Mouse (Mus musculus) lung, postnatal 0 days (tissue): ENCODE results near the gene Gmpr2.

ENCODE experiments used
- CTCF ChIP-seq: IDR thresholded peaks from 2 replicates; pipeline ENCODE4 v1.5.1; 2016; ENCODE audit warnings: antibody characterized with exemption, mild to moderate bottlenecking
- EP300 ChIP-seq: IDR thresholded peaks from 2 replicates; pipeline ENCODE4 v1.6.1; 2016; ENCODE audit warnings: antibody characterized with exemption, mild to moderate bottlenecking, control low read depth

DNA sequence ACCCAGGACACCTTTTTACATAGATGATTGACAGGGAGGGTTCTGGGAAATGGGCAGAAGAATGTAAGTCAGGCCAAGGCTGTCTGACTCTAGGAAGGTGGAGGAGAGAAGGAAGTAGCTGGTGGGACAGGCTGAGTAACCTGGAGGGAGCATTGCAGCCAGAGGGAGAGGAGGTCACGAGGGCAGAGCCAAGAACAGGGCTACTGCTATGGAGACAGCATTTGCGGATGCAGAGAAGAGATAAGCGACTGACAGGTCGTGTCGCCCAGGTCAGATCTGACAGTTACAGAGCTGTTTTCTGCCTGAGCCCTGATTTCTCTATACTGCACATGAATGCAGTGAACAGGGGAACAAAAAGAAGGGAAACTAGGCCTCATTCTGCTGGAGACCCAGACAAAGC lies 35.7 kb downstream of the Gmpr2 start:
- TF ChIP-seq CTCF (no peak), EP300 (no peak)
